Mouse (Mus musculus) brain, embryonic 14.5 days (tissue): Measurements from ENCODE around the gene Cracr2a.

Experiments
- CTCF ChIP-seq: fragments of 200-500 bp; IDR thresholded peaks from 2 replicates; pipeline ENCODE4 v1.5.1; 2012; ENCODE audit warnings: inconsistent platforms, mild to moderate bottlenecking, moderate library complexity, borderline replicate concordance; ENCODE audit not compliant: insufficient read depth, insufficient read length; ENCODE audit errors: extremely low read depth
- POLR2A ChIP-seq: fragments of 200-500 bp; IDR thresholded peaks from 2 replicates; pipeline ENCODE4 v1.6.1; 2012; ENCODE audit warnings: mild to moderate bottlenecking, inconsistent platforms, borderline replicate concordance; ENCODE audit not compliant: poor library complexity, insufficient read depth, insufficient read length, severe bottlenecking; ENCODE audit errors: extremely low read depth

- no peak for TF ChIP-seq POLR2A
- 0 out of 2 replicates have a peak, but pooled peaks have one; percentile 8 for TF ChIP-seq CTCF
Observed at GRCm38 (mm10) chr6:127670031-127670430, 108.9 kb downstream of the Cracr2a start.
